Mouse (Mus musculus) embryonic fibroblast, embryonic 13.5 days (primary cell): Measurements from ENCODE around the gene Atp1b3. TPM values are rescaled to one million over a fixed set of nuclear protein-coding genes. Genes with fewer than 3 reads are reported as not detected.
A peak's percentile ranks its signal among the peaks of the same experiment; 100 is the strongest.
"Not testable (repeated sequence)": the region's sequence is repeated elsewhere in the genome, so short reads cannot be mapped to it uniquely, and the experiment has no call there.

ENCODE experiments used
- H3K27ac ChIP-seq: 2 replicates; pipeline ENCODE4 v1.5.1; 2012; ENCODE audit warnings: low read length, control low read depth, inconsistent platforms; ENCODE audit not compliant: insufficient read depth
- H3K4me1 ChIP-seq: 2 replicates; pipeline ENCODE4 v1.6.1; 2011; ENCODE audit warnings: low read length; ENCODE audit not compliant: control insufficient read depth, insufficient read depth
- H3K4me3 ChIP-seq: 2 replicates; pipeline ENCODE4 v1.5.1; 2011; ENCODE audit warnings: mild to moderate bottlenecking, control low read depth, low read length; ENCODE audit not compliant: insufficient read depth
- CTCF ChIP-seq: IDR thresholded peaks from 2 replicates; pipeline ENCODE4 v1.5.1; 2011; ENCODE audit warnings: mild to moderate bottlenecking, control low read depth, low read length, moderate library complexity, borderline replicate concordance; ENCODE audit not compliant: insufficient read depth
- POLR2A ChIP-seq: IDR thresholded peaks from 2 replicates; pipeline ENCODE4 v1.6.1; 2011; ENCODE audit warnings: low read depth, mild to moderate bottlenecking, control low read depth, low read length, moderate library complexity
- polyA plus RNA-seq: library from polyadenylated mRNA; stranded (reverse); fragments of >200 nt; gene quantifications from 2 replicates; pipeline ENCODE4 v1.2.4, GENCODE M21; 2011; ENCODE audit warnings: low read depth; ENCODE audit not compliant: missing spikeins, insufficient read length

The Atp1b3 gene
- polyA plus RNA-seq, 1 experiment, result 102 TPM

DNA sequence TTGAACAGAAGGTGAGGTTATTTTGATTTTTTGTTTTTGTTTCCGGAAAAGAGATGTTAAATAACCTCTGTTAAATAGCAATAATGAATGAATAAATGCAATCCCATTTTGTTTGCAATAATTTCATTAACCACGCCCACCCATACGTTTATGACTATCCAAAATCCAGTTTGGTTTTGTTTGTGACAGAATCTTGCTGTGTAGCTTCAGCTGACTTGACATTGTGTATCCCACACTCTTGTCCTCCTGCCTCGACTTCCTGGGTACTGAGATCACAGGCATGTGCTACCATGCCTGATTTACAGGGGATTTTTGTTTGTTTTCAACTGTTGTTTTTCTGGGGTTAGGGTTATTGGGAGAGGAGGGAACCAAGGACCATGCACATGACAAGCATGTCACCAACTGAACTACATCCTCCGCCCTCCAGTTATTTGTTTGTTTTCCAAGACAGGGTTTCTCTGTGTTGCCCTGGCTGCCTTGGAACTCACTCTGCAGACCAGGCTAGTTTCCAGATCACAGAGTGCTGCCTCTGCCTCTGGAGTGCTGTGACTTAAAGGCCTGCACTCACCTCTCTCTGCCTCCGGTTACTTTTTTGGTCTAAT, 1.1 kb upstream of the Atp1b3 start:
- TF ChIP-seq POLR2A (no peak), CTCF (no peak)
- H3K27ac ChIP-seq, result no peak overlapping the region
- peaks cover 8% of the 10 kb centered on the region for H3K4me1 ChIP-seq
- H3K4me3 ChIP-seq, result no peak overlapping the region

DNA sequence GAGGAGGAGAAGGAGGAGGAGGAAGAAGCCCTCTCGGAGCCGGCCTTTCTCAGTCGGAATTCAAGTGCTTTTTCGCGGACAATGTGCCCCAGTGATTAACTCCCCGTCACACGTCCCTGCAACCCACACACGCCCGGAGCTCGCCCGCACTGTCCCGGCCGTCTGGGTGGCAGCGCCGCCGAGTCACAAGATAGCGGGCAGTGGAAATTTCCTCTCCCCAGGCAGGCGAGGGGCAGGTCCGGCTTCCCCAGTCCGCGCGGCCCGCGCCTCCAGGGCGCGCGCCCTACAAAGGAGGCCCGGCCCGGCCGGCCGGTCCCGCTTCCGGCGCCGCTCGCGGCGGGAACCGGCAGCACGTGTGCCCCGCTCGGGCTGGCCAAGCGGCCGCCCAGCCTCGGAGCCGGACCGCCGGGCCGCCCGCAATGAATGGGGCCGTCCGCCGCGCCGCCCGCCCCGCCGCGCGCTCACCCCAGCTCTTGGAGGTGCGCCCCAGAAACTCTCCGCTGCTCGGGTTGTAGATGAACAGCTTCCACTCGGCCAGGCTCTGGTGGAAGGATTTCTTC, 581 bp downstream of the Atp1b3 start:
- peak overlapping the region; percentile 87 for H3K4me3 ChIP-seq
- TF ChIP-seq CTCF (no peak), POLR2A (peak; percentile 34)

DNA sequence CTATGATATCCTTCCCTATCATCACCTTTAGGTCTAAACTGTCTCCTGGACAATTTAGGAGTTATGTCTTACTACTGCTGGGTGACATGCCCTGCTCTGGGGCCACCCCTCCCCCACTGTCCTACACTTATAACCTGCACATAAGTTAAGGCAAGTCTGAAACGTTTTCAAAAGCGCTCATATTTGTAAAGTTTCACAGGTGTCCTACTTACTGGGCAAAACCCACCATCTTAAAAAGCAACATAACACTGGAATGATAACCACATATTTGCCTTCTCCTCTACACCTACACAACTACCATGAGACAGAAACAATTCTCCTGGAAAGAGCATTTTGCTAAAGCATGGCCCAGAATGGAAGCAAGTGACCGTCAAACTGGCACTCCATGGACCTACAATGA, 4.2 kb downstream of the Atp1b3 start:
- no peak for TF ChIP-seq CTCF
- TF ChIP-seq POLR2A, result no peak
- no peak overlapping the region for H3K4me3 ChIP-seq
- H3K4me1 ChIP-seq, result peaks cover 5% of the 10 kb centered on the region
- no peak overlapping the region for H3K27ac ChIP-seq

More for the DNA sequence above, 581 bp downstream of the Atp1b3 start:
- Histone ChIP-seq H3K4me1 (peaks cover 8% of the 10 kb centered on the region), H3K27ac (peak overlapping the region; percentile 74)

DNA sequence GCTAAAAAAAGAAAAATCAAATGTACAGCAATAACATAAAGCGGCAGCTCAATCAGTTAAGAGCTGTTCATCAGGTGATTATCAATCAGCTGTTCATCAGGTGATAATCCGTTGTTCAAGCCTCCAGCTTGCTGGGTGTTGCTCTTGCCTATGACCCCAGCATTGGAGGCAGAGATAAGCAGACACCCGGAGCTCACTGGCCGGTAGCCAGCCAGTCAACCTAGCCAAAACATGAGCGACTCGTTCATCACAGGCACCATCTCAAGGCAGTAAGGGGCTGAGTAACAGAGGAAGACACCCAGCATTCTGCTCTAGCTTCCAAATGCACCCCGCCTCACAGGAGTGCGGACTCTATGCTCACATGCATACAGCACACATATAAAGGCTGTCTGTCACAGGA, 10.4 kb downstream of the Atp1b3 start:
- no peak overlapping the region for H3K27ac ChIP-seq
- H3K4me1 ChIP-seq, result 0 out of 2 replicates have a peak, but pooled peaks cover 2% of the 10 kb centered on the region
- no peak overlapping the region for H3K4me3 ChIP-seq
- TF ChIP-seq CTCF, result no peak
- TF ChIP-seq POLR2A, result no peak

DNA sequence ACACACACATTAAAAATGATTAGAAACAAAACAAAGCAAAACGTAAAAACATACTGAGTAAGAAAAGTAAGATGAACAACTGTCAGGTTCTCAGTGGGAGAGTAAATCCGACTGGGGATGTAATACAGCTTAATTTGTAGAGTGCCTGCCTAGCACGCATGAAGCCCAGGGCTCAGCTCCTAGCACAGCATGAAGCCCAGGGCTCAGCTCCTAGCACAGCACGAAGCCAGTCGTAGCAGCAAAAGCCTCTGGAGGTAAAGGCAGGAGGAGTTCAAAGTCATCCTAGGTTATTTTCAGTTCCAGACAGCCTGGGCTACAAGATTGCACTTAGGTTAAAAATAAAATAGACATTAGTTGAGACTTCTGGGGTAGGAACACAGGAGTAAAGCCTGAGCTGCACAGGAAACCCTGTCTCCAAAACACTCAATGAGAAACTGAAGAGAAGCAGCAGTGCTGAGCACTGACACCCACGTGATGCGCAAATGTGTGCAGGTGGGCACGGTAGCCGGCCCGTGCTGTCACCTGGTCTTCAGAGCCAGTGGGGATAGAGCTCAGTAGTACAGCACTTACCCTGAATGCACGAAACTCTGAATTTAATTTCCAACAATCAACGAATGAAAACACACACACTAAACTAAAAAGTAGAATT, 11.0 kb downstream of the Atp1b3 start:
- Histone ChIP-seq H3K27ac (no peak overlapping the region), H3K4me1 (0 out of 2 replicates have a peak, but pooled peaks cover 2% of the 10 kb centered on the region), H3K4me3 (no peak overlapping the region)
- TF ChIP-seq CTCF (no peak), POLR2A (no peak)

DNA sequence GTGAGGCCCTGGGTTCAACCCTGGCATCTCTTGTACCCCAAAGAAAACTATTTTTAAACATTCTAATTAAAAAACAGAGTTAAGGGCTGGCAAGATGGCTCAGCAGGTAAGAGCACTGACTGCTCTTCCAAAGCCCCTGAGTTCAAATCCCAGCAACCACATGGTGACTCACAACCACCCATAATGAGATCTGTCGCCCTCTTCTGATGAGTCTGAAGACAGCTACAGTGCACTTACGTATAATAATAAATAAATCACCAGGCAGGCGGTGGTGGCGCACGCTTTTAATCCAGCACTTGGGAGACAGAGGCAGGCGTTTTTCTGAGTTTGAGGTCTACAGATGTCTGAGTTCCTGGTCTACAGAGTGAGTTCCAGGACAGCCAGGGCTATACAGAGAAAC, 12.5 kb downstream of the Atp1b3 start:
- not testable (repeated sequence) for H3K4me1 ChIP-seq, H3K4me3 ChIP-seq, H3K27ac ChIP-seq

DNA sequence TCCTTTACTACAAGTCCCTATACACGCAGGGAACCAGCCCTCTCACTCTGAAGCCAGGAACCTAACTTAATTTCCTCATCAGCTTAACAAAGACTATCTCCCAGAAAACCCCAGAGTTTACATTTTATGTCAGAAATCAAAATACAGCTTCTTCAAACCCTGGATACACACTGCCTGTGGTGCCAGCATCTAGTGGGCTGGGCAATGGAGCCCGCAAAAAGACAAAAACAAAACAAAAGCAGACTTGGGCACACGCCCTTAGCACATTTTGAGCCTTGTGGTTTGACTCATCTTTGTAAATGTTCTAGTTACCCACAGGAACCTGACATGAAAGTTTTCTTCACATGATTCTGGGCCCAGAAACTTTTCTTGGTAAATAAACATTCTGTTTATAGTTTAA, 13.8 kb downstream of the Atp1b3 start:
- H3K27ac ChIP-seq, result peak overlapping the region; percentile 58
- no peak overlapping the region for H3K4me3 ChIP-seq
- H3K4me1 ChIP-seq, result 0 out of 2 replicates have a peak, but pooled peaks cover 2% of the 10 kb centered on the region
- TF ChIP-seq POLR2A (no peak), CTCF (no peak)

DNA sequence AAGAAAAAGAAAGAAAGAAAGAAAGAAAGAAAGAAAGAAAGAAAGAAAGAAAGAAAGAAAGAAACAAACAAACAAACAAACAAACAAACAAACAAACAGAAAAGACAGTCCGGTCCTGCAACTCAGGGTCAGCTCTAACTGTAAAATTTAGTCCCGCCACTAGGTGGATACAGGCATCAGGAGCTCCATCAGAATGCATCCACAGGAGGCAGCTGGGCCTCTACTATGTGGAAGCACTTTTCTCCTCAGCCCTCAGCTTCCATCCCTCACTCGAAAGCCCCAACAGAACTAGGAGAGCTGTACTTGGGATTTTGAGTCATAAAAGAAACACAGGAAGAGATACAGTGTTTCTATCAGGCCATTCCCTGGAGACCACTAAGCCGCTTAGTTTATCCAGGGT, 14.2 kb downstream of the Atp1b3 start:
- no peak overlapping the region for H3K4me3 ChIP-seq
- peak overlapping the region; percentile 58 for H3K27ac ChIP-seq
- no peak for TF ChIP-seq POLR2A
- TF ChIP-seq CTCF, result peak; percentile 13; the same call in 1 of the 2 replicates
- H3K4me1 ChIP-seq, result 0 out of 2 replicates have a peak, but pooled peaks cover 2% of the 10 kb centered on the region

DNA sequence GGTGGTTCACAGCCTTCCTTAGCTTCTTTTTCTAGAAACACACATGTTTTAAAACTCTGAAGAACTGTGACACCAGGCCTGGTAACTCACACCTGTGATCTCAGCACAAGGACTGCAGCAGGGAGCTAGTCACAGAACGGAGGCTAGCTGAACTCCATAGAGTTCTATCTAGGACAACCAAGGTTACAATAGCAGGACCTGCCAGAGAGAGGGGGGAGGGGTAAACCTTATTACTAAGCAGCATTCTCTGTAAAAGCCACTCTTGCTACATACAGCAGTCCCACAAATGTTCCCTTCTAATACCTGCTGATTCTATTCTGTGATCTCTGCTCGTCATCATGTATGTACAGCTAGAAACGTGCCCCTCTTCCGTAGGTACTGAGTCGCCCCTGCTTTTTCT, 15.4 kb downstream of the Atp1b3 start:
- H3K4me1 ChIP-seq, result 0 out of 2 replicates have a peak, but pooled peaks cover 2% of the 10 kb centered on the region
- H3K27ac ChIP-seq, result no peak overlapping the region
- no peak overlapping the region for H3K4me3 ChIP-seq
- TF ChIP-seq CTCF, result no peak
- no peak for TF ChIP-seq POLR2A

DNA sequence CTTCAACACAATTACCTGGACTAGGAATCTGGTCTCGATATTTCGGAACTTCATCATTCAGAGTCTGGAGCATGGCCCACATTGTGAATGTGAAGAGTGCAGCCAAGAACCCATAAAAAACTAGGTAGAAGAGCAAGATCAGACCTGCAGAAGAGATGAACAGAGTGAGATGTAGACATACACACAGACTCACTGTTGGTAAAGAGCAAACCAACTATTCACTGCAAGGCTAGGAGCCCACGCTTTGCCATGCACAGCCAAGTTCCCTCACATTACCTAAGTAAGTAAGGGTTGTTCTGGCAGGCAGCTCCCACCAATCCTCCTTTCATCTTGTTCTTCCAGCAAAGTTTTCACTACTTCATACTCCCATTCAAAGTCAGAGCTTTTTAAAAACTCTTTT, 18.5 kb downstream of the Atp1b3 start:
- H3K4me1 ChIP-seq, result 0 out of 2 replicates have a peak, but pooled peaks cover 2% of the 10 kb centered on the region
- no peak overlapping the region for H3K27ac ChIP-seq
- TF ChIP-seq POLR2A (no peak), CTCF (no peak)
- no peak overlapping the region for H3K4me3 ChIP-seq
